Mouse (Mus musculus) G1E (cell line): ENCODE results near the gene Ssbp4.

ENCODE experiments used
- CTCF ChIP-seq: IDR thresholded peaks from 2 replicates; pipeline ENCODE4 v1.5.1; 2012; ENCODE audit warnings: low read depth, low read length, inconsistent platforms, mixed read lengths
- GATA1 ChIP-seq: IDR thresholded peaks from 2 replicates; pipeline ENCODE4 v1.6.1; 2012; ENCODE audit warnings: borderline replicate concordance, low read length, inconsistent platforms, mixed read lengths
- GATA2 ChIP-seq: IDR thresholded peaks from 2 replicates; pipeline ENCODE4 v1.6.1; 2012; ENCODE audit warnings: low read depth, low read length, inconsistent platforms, borderline replicate concordance
- POLR2AphosphoS5 ChIP-seq: IDR thresholded peaks from 2 replicates; pipeline ENCODE4 v1.6.1; 2012; ENCODE audit warnings: low read depth, low read length, inconsistent platforms; ENCODE audit not compliant: insufficient replicate concordance
- TAL1 ChIP-seq: conservative IDR thresholded peaks from 2 replicates; pipeline ENCODE4 v1.6.1; 2012; ENCODE audit warnings: low read depth, low read length, inconsistent platforms, mixed read lengths

- no peak for TF ChIP-seq CTCF
- TF ChIP-seq GATA1: no peak
- TF ChIP-seq POLR2AphosphoS5: no peak
- TF ChIP-seq TAL1: no peak
- no peak for TF ChIP-seq GATA2
These were observed 39.4 kb upstream of the Ssbp4 start for GRCm38 (mm10) chr8:70648164-70648442.
